Mouse (Mus musculus) heart, embryonic 14.5 days (tissue): ENCODE measurements around the gene Hyal2. TPM values are rescaled to one million over a fixed set of nuclear protein-coding genes. Genes with fewer than 3 reads are reported as not detected.

Experiments used
- ATAC-seq: fragments of 200-750 bp; cut with Nextera tagmentation; 2 replicates; pipeline ENCODE4 v1.8.0; 2017; ENCODE audit warnings: low read depth, moderate TSS enrichment; ENCODE audit not compliant: insufficient number of reproducible peaks, insufficient read depth, low FRiP score
- H3K27ac ChIP-seq, 2 experiments: fragments of 200-500 bp in 1 of 2; fragments of 300-500 bp in 1 of 2; sonication (generic) in 1 of 2; replicated peaks in 1 of 2; 2 replicates each; pipeline ENCODE4 v1.5.1; 2012 to 2014; ENCODE audit warnings: low read depth in 2 of 2, low read length in 2 of 2, control low read depth in 1 of 2, mild to moderate bottlenecking in 1 of 2, mixed read lengths in 1 of 2; ENCODE audit not compliant: control insufficient read depth in 1 of 2, insufficient read depth in 1 of 2
- H3K27me3 ChIP-seq: fragments of 300-500 bp; sonication (generic); 2 replicates; pipeline ENCODE4 v1.6.1; 2014; ENCODE audit warnings: mild to moderate bottlenecking, low read length, control low read depth; ENCODE audit not compliant: control insufficient read depth, insufficient read depth
- H3K36me3 ChIP-seq: fragments of 300-500 bp; sonication (generic); 2 replicates; pipeline ENCODE4 v1.6.1; 2014; ENCODE audit warnings: mild to moderate bottlenecking, control low read depth, low read length, mixed read lengths; ENCODE audit not compliant: control insufficient read depth, insufficient read depth
- H3K4me1 ChIP-seq, 2 experiments: fragments of 200-500 bp in 1 of 2; fragments of 300-500 bp in 1 of 2; sonication (generic) in 1 of 2; 2 replicates each; pipeline ENCODE4 v1.6.1; 2012 to 2014; ENCODE audit warnings: low read length in 2 of 2, control low read depth in 1 of 2, mixed read lengths in 1 of 2; ENCODE audit not compliant: control insufficient read depth in 2 of 2, insufficient read depth in 2 of 2
- H3K4me2 ChIP-seq: fragments of 300-500 bp; sonication (generic); 2 replicates; pipeline ENCODE4 v1.6.1; 2014; ENCODE audit warnings: mild to moderate bottlenecking, low read length
- H3K4me3 ChIP-seq, 2 experiments: fragments of 200-500 bp in 1 of 2; fragments of 300-500 bp in 1 of 2; sonication (generic) in 1 of 2; 2 replicates each; pipeline ENCODE4 v1.5.1; 2012 to 2014; ENCODE audit warnings: low read length in 2 of 2, mild to moderate bottlenecking in 2 of 2, control low read depth in 1 of 2, low read depth in 1 of 2, moderate library complexity in 1 of 2; ENCODE audit not compliant: control insufficient read depth in 1 of 2, insufficient read depth in 1 of 2
- H3K9ac ChIP-seq: fragments of 300-500 bp; sonication (generic); 2 replicates; pipeline ENCODE4 v1.6.1; 2014; ENCODE audit warnings: mild to moderate bottlenecking, low read length
- H3K9me3 ChIP-seq: fragments of 300-500 bp; sonication (generic); 2 replicates; pipeline ENCODE4 v1.6.1; 2016; ENCODE audit warnings: low read length, control low read depth; ENCODE audit not compliant: control insufficient read depth
- WGBS: fragments of 180-500 bp; shearing (Covaris S2); extraction: QIAGEN DNeasy Blood & Tissue Kit; methylation state at CpG from one replicate; pipeline ENCODE4 v1.1.7; 2014; 5-methylcytosine and 5-hydroxymethylcytosine counted together
- polyA plus RNA-seq: library from polyadenylated mRNA; unstranded; fragments of >200 nt; fragmentation: Nextera tagmentation; extraction: Ambion mirVana; gene quantifications from 2 replicates; pipeline ENCODE4 v1.2.1, GENCODE M21; 2014

Gene Hyal2
- polyA plus RNA-seq, 1 experiment from 2014 or later, result 103 TPM

DNA sequence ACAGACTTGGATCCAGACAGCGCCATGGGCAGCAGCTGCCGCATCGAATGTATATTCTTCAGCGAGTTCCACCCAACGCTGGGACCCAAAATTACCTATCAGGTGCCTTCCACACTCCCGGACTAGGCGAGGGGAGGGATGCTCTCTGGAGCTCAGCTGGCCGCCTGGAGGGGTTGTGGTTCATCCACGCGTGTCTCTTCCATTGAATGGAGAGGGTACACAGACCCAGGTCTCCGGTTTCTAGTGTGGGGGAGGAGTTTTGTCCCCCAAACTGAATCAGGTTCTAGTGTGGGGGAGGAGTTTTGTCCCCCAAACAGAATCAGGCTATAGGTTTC lies 25.4 kb upstream of the Hyal2 start:
- no peaks in the 10 kb centered on the region for H3K27me3 ChIP-seq
- H3K27ac ChIP-seq, result peak overlapping the region in 1 of 2 experiments; percentile 31; a peak in 1 of 4 replicates
- peak overlapping the region; percentile 94 for H3K4me2 ChIP-seq
- H3K9me3 ChIP-seq, result no peaks in the 10 kb centered on the region
- no peak for ATAC-seq
- H3K4me3 ChIP-seq, result peak overlapping the region; percentile 69 to 86
- 2% methylated on average over 11 of the region's 11 CpGs for WGBS
- peaks cover 18 to 28% of the 10 kb centered on the region in 2 experiments for H3K4me1 ChIP-seq
- H3K9ac ChIP-seq, result peak overlapping the region; percentile 73
- peaks cover 52% of the 10 kb centered on the region for H3K36me3 ChIP-seq

DNA sequence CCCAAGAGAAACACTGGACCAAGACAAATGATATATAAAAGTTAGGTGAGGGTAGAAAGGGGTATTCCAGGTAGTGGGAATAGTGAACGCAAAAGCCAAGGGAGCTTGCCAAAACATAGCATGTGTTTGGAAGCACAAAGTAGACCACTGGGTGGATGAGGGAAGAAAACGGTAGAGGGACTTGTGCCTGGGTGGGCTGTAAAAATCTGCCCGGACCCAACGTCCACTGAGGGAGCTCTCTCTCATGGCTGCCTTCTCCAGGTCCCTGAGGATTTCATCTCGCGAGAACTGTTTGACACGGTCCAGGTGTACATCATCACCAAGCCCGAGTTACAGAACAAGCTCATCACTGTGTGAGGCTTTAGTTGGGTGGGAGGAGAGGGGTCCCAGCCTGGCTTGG lies 25.0 kb upstream of the Hyal2 start:
- ATAC-seq, result no peak
- WGBS, result 41% methylated on average over 8 of the region's 8 CpGs

GRCm38 (mm10) chr9:107543299-107543698 lies 24.4 kb upstream of the Hyal2 start:
- Histone ChIP-seq H3K9ac (no peak overlapping the region), H3K27me3 (no peaks in the 10 kb centered on the region), H3K27ac (no peak overlapping the region), H3K4me3 (no peak overlapping the region), H3K4me1 (peaks cover 18 to 30% of the 10 kb centered on the region in 2 experiments), H3K9me3 (no peaks in the 10 kb centered on the region), H3K36me3 (peaks cover 42% of the 10 kb centered on the region), H3K4me2 (no peak overlapping the region)
- ATAC-seq, result no peak
- 82% methylated on average over 11 of the region's 11 CpGs for WGBS

More for the DNA sequence above, 25.0 kb upstream of the Hyal2 start:
- Histone ChIP-seq H3K4me2 (peak overlapping the region; percentile 94), H3K9me3 (no peaks in the 10 kb centered on the region), H3K27me3 (no peaks in the 10 kb centered on the region), H3K4me1 (peaks cover 18 to 30% of the 10 kb centered on the region in 2 experiments), H3K27ac (no peak overlapping the region), H3K9ac (peak overlapping the region; percentile 73), H3K36me3 (peaks cover 48% of the 10 kb centered on the region), H3K4me3 (peak overlapping the region; percentile 69 to 86)

DNA sequence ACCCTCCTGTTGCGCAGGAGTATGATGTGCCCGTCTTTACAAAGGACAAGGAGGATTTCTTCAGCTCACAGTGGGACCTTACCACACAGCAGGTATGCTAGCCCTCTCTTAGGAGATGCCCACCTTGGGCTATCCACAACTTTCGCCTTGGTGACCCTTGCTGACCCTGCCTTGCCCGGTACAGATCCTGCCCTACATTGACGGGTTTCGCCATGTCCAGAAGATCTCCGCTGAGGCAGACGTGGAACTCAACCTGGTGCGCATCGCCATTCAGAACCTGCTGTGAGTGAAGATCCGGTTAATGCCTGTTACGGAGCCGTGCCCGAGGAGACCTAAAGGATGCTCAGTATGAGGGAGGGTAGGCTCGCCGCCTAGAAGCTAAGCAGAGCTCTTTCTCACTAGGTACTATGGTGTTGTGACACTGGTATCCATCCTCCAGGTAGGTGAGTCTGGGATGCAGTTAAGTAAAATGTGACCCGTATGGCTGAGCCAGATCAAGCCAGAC lies 23.5 kb upstream of the Hyal2 start:
- no peak overlapping the region for H3K9ac ChIP-seq
- H3K36me3 ChIP-seq, result peaks cover 33% of the 10 kb centered on the region
- H3K27me3 ChIP-seq, result no peaks in the 10 kb centered on the region
- H3K4me2 ChIP-seq, result no peak overlapping the region
- no peak overlapping the region for H3K4me3 ChIP-seq
- H3K27ac ChIP-seq, result no peak overlapping the region
- H3K4me1 ChIP-seq, result peaks cover 18 to 30% of the 10 kb centered on the region in 2 experiments
- no peaks in the 10 kb centered on the region for H3K9me3 ChIP-seq
- ATAC-seq, result no peak
- WGBS, result 91% methylated on average over 17 of the region's 17 CpGs

GRCm38 (mm10) chr9:107544729-107545128 lies 23.0 kb upstream of the Hyal2 start:
- ATAC-seq, result no peak
- Histone ChIP-seq H3K36me3 (peaks cover 28% of the 10 kb centered on the region), H3K4me1 (peaks cover 18 to 30% of the 10 kb centered on the region in 2 experiments), H3K9ac (no peak overlapping the region), H3K9me3 (no peaks in the 10 kb centered on the region), H3K27me3 (peaks cover 3% of the 10 kb centered on the region; the same call in 1 of the 2 replicates), H3K4me2 (no peak overlapping the region), H3K27ac (no peak overlapping the region), H3K4me3 (no peak overlapping the region)
- WGBS, result 88% methylated on average over 12 of the region's 12 CpGs

- peaks cover 4% of the 10 kb centered on the region for H3K27me3 ChIP-seq
- no peak for ATAC-seq
- H3K27ac ChIP-seq, result no peak overlapping the region
- H3K9me3 ChIP-seq, result no peaks in the 10 kb centered on the region
- no peak overlapping the region for H3K4me3 ChIP-seq
- H3K4me2 ChIP-seq, result no peak overlapping the region
- peaks cover 24% of the 10 kb centered on the region for H3K36me3 ChIP-seq
- H3K4me1 ChIP-seq, result peaks cover 18 to 30% of the 10 kb centered on the region in 2 experiments
- H3K9ac ChIP-seq, result no peak overlapping the region
- 83% methylated on average over 10 of the region's 10 CpGs for WGBS
These were observed 22.5 kb upstream of the Hyal2 start for GRCm38 (mm10) chr9:107545199-107545598.

GRCm38 (mm10) chr9:107545602-107546001 lies 22.1 kb upstream of the Hyal2 start:
- WGBS, result 10% methylated on average over 3 of the region's 3 CpGs

GRCm38 (mm10) chr9:107547026-107547425 lies 20.7 kb upstream of the Hyal2 start, which contains the start of gene Zmynd10:
Gene Zmynd10 (plus strand): TSS chr9:107547298.
- Histone ChIP-seq H3K27ac (no peak within 1 kb of the TSS), H3K27me3 (peaks cover 12% of the 10 kb centered on the region), H3K9me3 (no peaks in the 10 kb centered on the region), H3K4me3 (peak within 1 kb of the TSS in 1 of 2 experiments; percentile 14; a peak in 2 of 4 replicates), H3K9ac (peak within 1 kb of the TSS; percentile 40; the same call in 1 of the 2 replicates), H3K4me1 (peaks cover 24 to 37% of the 10 kb centered on the region in 2 experiments), H3K36me3 (peaks cover 24% of the 10 kb centered on the region), H3K4me2 (peak within 1 kb of the TSS; percentile 57)
- 4% methylated on average over 20 of the region's 20 CpGs for WGBS
- peak; percentile 23 for ATAC-seq

More at GRCm38 (mm10) chr9:107545602-107546001, 22.1 kb upstream of the Hyal2 start:
- H3K36me3 ChIP-seq, result peaks cover 24% of the 10 kb centered on the region
- H3K4me2 ChIP-seq, result no peak overlapping the region
- H3K9ac ChIP-seq, result no peak overlapping the region
- H3K27me3 ChIP-seq, result peaks cover 8% of the 10 kb centered on the region
- no peak overlapping the region for H3K27ac ChIP-seq
- ATAC-seq, result no peak
- peaks cover 18 to 30% of the 10 kb centered on the region in 2 experiments for H3K4me1 ChIP-seq
- no peak overlapping the region for H3K4me3 ChIP-seq
- no peaks in the 10 kb centered on the region for H3K9me3 ChIP-seq
